Mouse (Mus musculus) thymus, postnatal 0 days (tissue): ENCODE results near the gene Mrpl1. TPM values are rescaled to one million over a fixed set of nuclear protein-coding genes. Genes with fewer than 3 reads are reported as not detected.

Source experiments
- DNase-seq: peaks from one replicate; pipeline ENCODE4 v3.0.0-alpha.2; 2015; ENCODE audit warnings: low spot score
- polyA plus RNA-seq: library from polyadenylated mRNA; unstranded; fragments of >200 nt; fragmentation: Nextera tagmentation; extraction: Ambion mirVana; gene quantifications from 2 replicates; pipeline ENCODE4 v1.2.1, GENCODE M21; 2015

The Mrpl1 gene
- polyA plus RNA-seq = 26.4 and 29.1 TPM in 2 replicates

- peak; percentile 81 for DNase-seq
These were observed at the start of gene Mrpl1 for GRCm38 (mm10) chr5:96209459-96209858. TSS of gene Mrpl1 (plus strand) at chr5:96209493.

- DNase-seq = peak; percentile 42
These were observed 48.6 kb upstream of the Mrpl1 start for GRCm38 (mm10) chr5:96160467-96161262.

- no peak for DNase-seq
These were observed 48.1 kb upstream of the Mrpl1 start for GRCm38 (mm10) chr5:96161263-96161577.

- DNase-seq = peak; percentile 67
These were observed 47.5 kb upstream of the Mrpl1 start for GRCm38 (mm10) chr5:96161578-96162398.

- peak; percentile 88 for DNase-seq
These were observed 46.6 kb upstream of the Mrpl1 start for GRCm38 (mm10) chr5:96162399-96163331.

GRCm38 (mm10) chr5:96163396-96164020 lies 45.8 kb upstream of the Mrpl1 start:
- DNase-seq = no peak

GRCm38 (mm10) chr5:96164021-96164411 lies 45.3 kb upstream of the Mrpl1 start, which contains the start of gene Cnot6l:
TSS of gene Cnot6l (minus strand) at chr5:96164171.
- peak; percentile 80 for DNase-seq

- DNase-seq = peak; percentile 34
These were observed 42.5 kb upstream of the Mrpl1 start for GRCm38 (mm10) chr5:96166761-96167160.

- no peak for DNase-seq
These were observed 38.9 kb upstream of the Mrpl1 start for GRCm38 (mm10) chr5:96170443-96170842.

GRCm38 (mm10) chr5:96171765-96172164 lies 37.5 kb upstream of the Mrpl1 start:
- no peak for DNase-seq

GRCm38 (mm10) chr5:96176121-96176520 lies 33.2 kb upstream of the Mrpl1 start:
- DNase-seq = peak; percentile 26

GRCm38 (mm10) chr5:96176879-96177358 lies 32.4 kb upstream of the Mrpl1 start:
- peak; percentile 35 for DNase-seq

GRCm38 (mm10) chr5:96183211-96183610 lies 26.1 kb upstream of the Mrpl1 start:
- DNase-seq = no peak

- DNase-seq = no peak
These were observed 25.3 kb upstream of the Mrpl1 start for GRCm38 (mm10) chr5:96183987-96184386.

GRCm38 (mm10) chr5:96189761-96190160 lies 19.5 kb upstream of the Mrpl1 start:
- DNase-seq = no peak

GRCm38 (mm10) chr5:96191251-96191650 lies 18.0 kb upstream of the Mrpl1 start:
- DNase-seq = no peak

- no peak for DNase-seq
These were observed 12.7 kb upstream of the Mrpl1 start for GRCm38 (mm10) chr5:96196547-96197052.

- DNase-seq = no peak
These were observed 11.0 kb upstream of the Mrpl1 start for GRCm38 (mm10) chr5:96198271-96198670.

GRCm38 (mm10) chr5:96200269-96200668 lies 9.0 kb upstream of the Mrpl1 start:
- DNase-seq = no peak

GRCm38 (mm10) chr5:96201462-96202154 lies 7.7 kb upstream of the Mrpl1 start:
- DNase-seq = peak; percentile 27
